Mouse (Mus musculus) midbrain, embryonic 13.5 days (tissue): Measurements from ENCODE around the gene Rxfp4. TPM values are rescaled to one million over a fixed set of nuclear protein-coding genes. Genes with fewer than 3 reads are reported as not detected.
"Not testable (repeated sequence)": the region's sequence is repeated elsewhere in the genome, so short reads cannot be mapped to it uniquely, and the experiment has no call there.

ENCODE experiments used
- ATAC-seq: fragments of 200-750 bp; cut with Nextera tagmentation; 2 replicates; pipeline ENCODE4 v1.8.0; 2017; ENCODE audit warnings: mild to moderate bottlenecking, moderate TSS enrichment, moderate library complexity
- H3K27ac ChIP-seq: fragments of 300-500 bp; sonication (generic); 2 replicates; pipeline ENCODE4 v1.5.1; 2015; ENCODE audit warnings: inconsistent platforms, mild to moderate bottlenecking, moderate library complexity
- H3K27me3 ChIP-seq: fragments of 300-500 bp; sonication (generic); 2 replicates; pipeline ENCODE4 v1.6.1; 2015; ENCODE audit warnings: mild to moderate bottlenecking, inconsistent platforms
- H3K36me3 ChIP-seq: fragments of 300-500 bp; sonication (generic); 2 replicates; pipeline ENCODE4 v1.6.1; 2015; ENCODE audit warnings: mild to moderate bottlenecking, inconsistent platforms
- H3K4me1 ChIP-seq: fragments of 300-500 bp; sonication (generic); replicated peaks from 2 replicates; pipeline ENCODE4 v1.6.1; 2015; ENCODE audit warnings: inconsistent platforms
- H3K4me2 ChIP-seq: fragments of 300-500 bp; sonication (generic); replicated peaks from 2 replicates; pipeline ENCODE4 v1.6.1; 2015; ENCODE audit warnings: moderate library complexity, mild to moderate bottlenecking, inconsistent platforms
- H3K4me3 ChIP-seq: fragments of 300-500 bp; sonication (generic); replicated peaks from 2 replicates; pipeline ENCODE4 v1.5.1; 2015; ENCODE audit warnings: mild to moderate bottlenecking, inconsistent platforms
- H3K9ac ChIP-seq: fragments of 300-500 bp; sonication (generic); replicated peaks from 2 replicates; pipeline ENCODE4 v1.6.1; 2015; ENCODE audit warnings: mild to moderate bottlenecking, inconsistent platforms
- H3K9me3 ChIP-seq: fragments of 300-500 bp; sonication (generic); 2 replicates; pipeline ENCODE4 v1.6.1; 2016; ENCODE audit warnings: mild to moderate bottlenecking, inconsistent platforms
- WGBS: fragments of 180-500 bp; shearing (Covaris S2); methylation state at CpG from one replicate; pipeline ENCODE4 v1.1.7; 2015; 5-methylcytosine and 5-hydroxymethylcytosine counted together
- polyA plus RNA-seq: library from polyadenylated mRNA; unstranded; fragments of >200 nt; fragmentation: Nextera tagmentation; extraction: Ambion mirVana; gene quantifications from 2 replicates; pipeline ENCODE4 v1.2.1, GENCODE M21; 2015

Rxfp4 gene
- polyA plus RNA-seq, 1 experiment from 2014 or later = not detected

- no peak for ATAC-seq
Observed at GRCm38 (mm10) chr3:88615902-88616391, 37.0 kb downstream of the Rxfp4 start.

GRCm38 (mm10) chr3:88615117-88615516, 37.8 kb downstream of the Rxfp4 start:
- H3K9me3 ChIP-seq = no peaks in the 10 kb centered on the region
- H3K27ac ChIP-seq = no peak overlapping the region
- H3K36me3 ChIP-seq = no peaks in the 10 kb centered on the region
- H3K4me2 ChIP-seq = no peak overlapping the region
- H3K9ac ChIP-seq = no peak overlapping the region
- ATAC-seq = no peak
- no peaks in the 10 kb centered on the region for H3K27me3 ChIP-seq
- peaks cover 20% of the 10 kb centered on the region for H3K4me1 ChIP-seq
- 73% methylated on average over 5 of the region's 5 CpGs for WGBS
- H3K4me3 ChIP-seq = no peak overlapping the region

More at GRCm38 (mm10) chr3:88615902-88616391, 37.0 kb downstream of the Rxfp4 start:
- WGBS = 38% methylated on average over 9 of the region's 9 CpGs
- Histone ChIP-seq H3K9ac (0 out of 2 replicates have a peak overlapping the region, but pooled peaks have one; percentile 15), H3K9me3 (no peaks in the 10 kb centered on the region), H3K4me2 (no peak overlapping the region; the same call in 1 of the 2 replicates), H3K4me1 (peaks cover 27% of the 10 kb centered on the region), H3K36me3 (no peaks in the 10 kb centered on the region), H3K27ac (0 out of 2 replicates have a peak overlapping the region, but pooled peaks have one; percentile 25), H3K4me3 (no peak overlapping the region), H3K27me3 (no peaks in the 10 kb centered on the region)

GRCm38 (mm10) chr3:88614418-88614817, 38.5 kb downstream of the Rxfp4 start:
- no peak for ATAC-seq
- H3K9me3 ChIP-seq = no peaks in the 10 kb centered on the region

GRCm38 (mm10) chr3:88609066-88609465, 43.9 kb downstream of the Rxfp4 start:
- Histone ChIP-seq H3K4me3 (no peak overlapping the region), H3K27ac (no peak overlapping the region), H3K36me3 (no peaks in the 10 kb centered on the region), H3K4me1 (peaks cover 11% of the 10 kb centered on the region), H3K9me3 (no peaks in the 10 kb centered on the region), H3K9ac (no peak overlapping the region), H3K27me3 (no peaks in the 10 kb centered on the region), H3K4me2 (no peak overlapping the region)
- 78% methylated on average over 4 of the region's 4 CpGs for WGBS
- ATAC-seq = no peak

More at GRCm38 (mm10) chr3:88614418-88614817, 38.5 kb downstream of the Rxfp4 start:
- no peaks in the 10 kb centered on the region for H3K27me3 ChIP-seq
- no peaks in the 10 kb centered on the region for H3K36me3 ChIP-seq
- H3K4me1 ChIP-seq = peaks cover 17% of the 10 kb centered on the region
- H3K9ac ChIP-seq = no peak overlapping the region
- no peak overlapping the region for H3K4me2 ChIP-seq
- 80% methylated on average over 8 of the region's 8 CpGs for WGBS
- no peak overlapping the region for H3K4me3 ChIP-seq
- H3K27ac ChIP-seq = no peak overlapping the region

GRCm38 (mm10) chr3:88607758-88608138, 45.2 kb downstream of the Rxfp4 start:
- ATAC-seq = peak; percentile 57
- Histone ChIP-seq H3K4me1 (peaks cover 11% of the 10 kb centered on the region), H3K36me3 (no peaks in the 10 kb centered on the region), H3K4me3 (0 out of 2 replicates have a peak overlapping the region, but pooled peaks have one; percentile 29), H3K9ac (peak overlapping the region; percentile 30; the same call in 1 of the 2 replicates), H3K9me3 (no peaks in the 10 kb centered on the region), H3K4me2 (peak overlapping the region; percentile 57), H3K27me3 (no peaks in the 10 kb centered on the region), H3K27ac (no peak overlapping the region)
- 18% methylated on average over 10 of the region's 10 CpGs for WGBS

GRCm38 (mm10) chr3:88607065-88607757, 45.7 kb downstream of the Rxfp4 start:
- WGBS = under 1% methylated on average over 19 of the region's 20 CpGs
- peaks cover 11% of the 10 kb centered on the region for H3K4me1 ChIP-seq
- peak overlapping the region; percentile 54 for H3K9ac ChIP-seq
- H3K36me3 ChIP-seq = no peaks in the 10 kb centered on the region
- no peak overlapping the region for H3K27ac ChIP-seq
- H3K9me3 ChIP-seq = no peaks in the 10 kb centered on the region
- peak overlapping the region; percentile 57 for H3K4me2 ChIP-seq
- peak overlapping the region; percentile 29 for H3K4me3 ChIP-seq
- no peaks in the 10 kb centered on the region for H3K27me3 ChIP-seq
- peak; percentile 94 for ATAC-seq

- ATAC-seq, H3K9ac ChIP-seq: not testable (repeated sequence)
- peak within 1 kb of the TSS; percentile 57 for H3K4me2 ChIP-seq
Observed at GRCm38 (mm10) chr3:88605666-88606065, 47.3 kb downstream of the Rxfp4 start, which contains the start of gene Arhgef2. Gene Arhgef2 (plus strand): TSS chr3:88605966.

GRCm38 (mm10) chr3:88604863-88605262, 48.1 kb downstream of the Rxfp4 start:
- 91% methylated on average over 7 of the region's 7 CpGs for WGBS
- no peak for ATAC-seq
- no peak overlapping the region for H3K9ac ChIP-seq
- H3K27ac ChIP-seq = no peak overlapping the region
- H3K4me1 ChIP-seq = peaks cover 11% of the 10 kb centered on the region
- H3K9me3 ChIP-seq = no peaks in the 10 kb centered on the region
- no peak overlapping the region for H3K4me2 ChIP-seq
- no peaks in the 10 kb centered on the region for H3K27me3 ChIP-seq
- no peaks in the 10 kb centered on the region for H3K36me3 ChIP-seq
- H3K4me3 ChIP-seq = no peak overlapping the region

More at GRCm38 (mm10) chr3:88605666-88606065, 47.3 kb downstream of the Rxfp4 start, which contains the start of gene Arhgef2:
- 90% methylated on average over 2 of the region's 2 CpGs for WGBS
- H3K9me3 ChIP-seq, H3K4me3 ChIP-seq, H3K27ac ChIP-seq, H3K36me3 ChIP-seq, H3K27me3 ChIP-seq: not testable (repeated sequence)
- H3K4me1 ChIP-seq = peaks cover 11% of the 10 kb centered on the region

- Histone ChIP-seq H3K9ac (no peak overlapping the region), H3K4me3 (no peak overlapping the region), H3K36me3 (no peaks in the 10 kb centered on the region), H3K4me2 (no peak overlapping the region), H3K4me1 (peaks cover 11% of the 10 kb centered on the region), H3K9me3 (no peaks in the 10 kb centered on the region), H3K27me3 (no peaks in the 10 kb centered on the region), H3K27ac (no peak overlapping the region)
- no peak for ATAC-seq
- WGBS = 34% methylated on average over 6 of the region's 6 CpGs
Observed at GRCm38 (mm10) chr3:88603714-88604161, 49.2 kb downstream of the Rxfp4 start.

- Histone ChIP-seq H3K36me3 (no peaks in the 10 kb centered on the region), H3K4me1 (peaks cover 5% of the 10 kb centered on the region), H3K4me3 (no peak overlapping the region), H3K27ac (no peak overlapping the region), H3K9ac (no peak overlapping the region), H3K27me3 (no peaks in the 10 kb centered on the region), H3K9me3 (no peaks in the 10 kb centered on the region), H3K4me2 (no peak overlapping the region)
- no peak for ATAC-seq
- WGBS = 74% methylated on average over 4 of the region's 4 CpGs
Observed at GRCm38 (mm10) chr3:88602466-88602865, 50.5 kb downstream of the Rxfp4 start.
